Mouse (Mus musculus) T-cell, adult 66 days (primary cell): ENCODE measurements around the gene Zfp280d. TPM values are rescaled to one million over a fixed set of nuclear protein-coding genes. Genes with fewer than 3 reads are reported as not detected.

Experiments
- total RNA-seq, 2 experiments: library from RNA; stranded (reverse); gene quantifications; 3 replicates in 1 of 2; 4 replicates in 1 of 2; pipeline ENCODE4 v1.2.4; 2023

Zfp280d gene
- 100 to 1,000 TPM; 119 to 121 TPM for total RNA-seq

GRCm38 (mm10) chr9:72274677-72275076 lies at the start of gene Zfp280d:
Gene Zfp280d (plus strand): TSS chr9:72274860.

Other genes starting within 250 kb of the Zfp280d start
- 100 to 1,000 TPM; 162 to 178 TPM for gene Tcf12, start 163.0 kb upstream of the Zfp280d start, total RNA-seq
- gene Mns1, start 163.2 kb downstream of the Zfp280d start, total RNA-seq, result 1 to 10 TPM; 2.8 to 4.1 TPM
- 10 to 100 TPM; 19.0 to 20.6 TPM for gene Tex9, start 217.4 kb downstream of the Zfp280d start, total RNA-seq